Mouse (Mus musculus) embryonic fibroblast, embryonic 13.5 days (primary cell): Measurements from ENCODE around the gene Gm49384.

Source experiments
- CTCF ChIP-seq: IDR thresholded peaks from 2 replicates; pipeline ENCODE4 v1.5.1; 2011; ENCODE audit warnings: mild to moderate bottlenecking, control low read depth, low read length, moderate library complexity, borderline replicate concordance; ENCODE audit not compliant: insufficient read depth
- POLR2A ChIP-seq: IDR thresholded peaks from 2 replicates; pipeline ENCODE4 v1.6.1; 2011; ENCODE audit warnings: low read depth, mild to moderate bottlenecking, control low read depth, low read length, moderate library complexity

GRCm38 (mm10) chr12:69192637-69193036 lies 11.4 kb downstream of the Gm49384 start:
- TF ChIP-seq CTCF = no peak
- no peak for TF ChIP-seq POLR2A
